Mouse (Mus musculus) kidney, adult 2 months (tissue): ENCODE results near the gene Luc7l.

Experiments
- CTCF ChIP-seq: fragments of 200-500 bp; conservative IDR thresholded peaks from 2 replicates; pipeline ENCODE4 v1.5.1; 2011; ENCODE audit warnings: low read depth, mild to moderate bottlenecking, control low read depth, low read length, moderate library complexity, mixed read lengths; ENCODE audit not compliant: insufficient read depth, insufficient read length
- POLR2A ChIP-seq: fragments of 200-500 bp; IDR thresholded peaks from one replicate; pipeline ENCODE4 v1.6.1; 2011; ENCODE audit warnings: low read depth, low read length, control low read depth

GRCm38 (mm10) chr17:26255313-26255712 lies 2.6 kb downstream of the Luc7l start:
- TF ChIP-seq CTCF (no peak), POLR2A (no peak)
